Mouse (Mus musculus): Measurements from ENCODE around the gene Bpi. TPM values are rescaled to one million over a fixed set of nuclear protein-coding genes. Genes with fewer than 3 reads are reported as not detected.

Bpi gene
- total RNA-seq (2022): not detected

- DNase-seq (ENCODE audit: low spot score): no peak
These were observed at the start of gene Bpi for GRCm38 (mm10) chr2:158258005-158258418. Gene Bpi (plus strand): TSS chr2:158258094.

GRCm38 (mm10) chr2:158209776-158210175 is 48.1 kb upstream of the Bpi start:
- no peak for DNase-seq (ENCODE audit: low spot score)

- no peak for DNase-seq (ENCODE audit: low spot score)
These were observed 47.4 kb upstream of the Bpi start for GRCm38 (mm10) chr2:158210503-158210902.

GRCm38 (mm10) chr2:158210958-158211357 is 46.9 kb upstream of the Bpi start:
- DNase-seq (ENCODE audit: low spot score): no peak

- no peak for DNase-seq (ENCODE audit: low spot score)
These were observed 46.0 kb upstream of the Bpi start for GRCm38 (mm10) chr2:158211764-158212471.

GRCm38 (mm10) chr2:158215283-158216117 is 42.4 kb upstream of the Bpi start:
- DNase-seq (ENCODE audit: low spot score): peak; percentile 72

- no peak for DNase-seq (ENCODE audit: low spot score)
These were observed 41.4 kb upstream of the Bpi start for GRCm38 (mm10) chr2:158216510-158216909.

GRCm38 (mm10) chr2:158219562-158219961 is 38.3 kb upstream of the Bpi start:
- no peak for DNase-seq (ENCODE audit: low spot score)

GRCm38 (mm10) chr2:158221446-158222084 is 36.3 kb upstream of the Bpi start:
- no peak for DNase-seq (ENCODE audit: low spot score)

- no peak for DNase-seq (ENCODE audit: low spot score)
These were observed 35.2 kb upstream of the Bpi start for GRCm38 (mm10) chr2:158222664-158223063.

GRCm38 (mm10) chr2:158223497-158223896 is 34.4 kb upstream of the Bpi start:
- no peak for DNase-seq (ENCODE audit: low spot score)

- DNase-seq (ENCODE audit: low spot score): no peak
These were observed 32.6 kb upstream of the Bpi start for GRCm38 (mm10) chr2:158225301-158225700.

- no peak for DNase-seq (ENCODE audit: low spot score)
These were observed 29.0 kb upstream of the Bpi start, which contains the start of gene D630003M21Rik for GRCm38 (mm10) chr2:158228670-158229502. Gene D630003M21Rik (minus strand): TSS chr2:158229222.

GRCm38 (mm10) chr2:158229503-158229892 is 28.4 kb upstream of the Bpi start:
- DNase-seq (ENCODE audit: low spot score): no peak

- no peak for DNase-seq (ENCODE audit: low spot score)
These were observed 27.3 kb upstream of the Bpi start for GRCm38 (mm10) chr2:158230617-158231016.

GRCm38 (mm10) chr2:158231071-158231470 is 26.8 kb upstream of the Bpi start:
- DNase-seq (ENCODE audit: low spot score): no peak

GRCm38 (mm10) chr2:158232414-158232813 is 25.5 kb upstream of the Bpi start:
- no peak for DNase-seq (ENCODE audit: low spot score)

- DNase-seq (ENCODE audit: low spot score): no peak
These were observed 24.8 kb upstream of the Bpi start for GRCm38 (mm10) chr2:158233106-158233505.

- DNase-seq (ENCODE audit: low spot score): no peak
These were observed 21.2 kb upstream of the Bpi start for GRCm38 (mm10) chr2:158236698-158237097.

GRCm38 (mm10) chr2:158238101-158238500 is 19.8 kb upstream of the Bpi start:
- DNase-seq (ENCODE audit: low spot score): no peak

- no peak for DNase-seq (ENCODE audit: low spot score)
These were observed 16.7 kb upstream of the Bpi start for GRCm38 (mm10) chr2:158241126-158241738.
